Mouse (Mus musculus) midbrain, embryonic 12.5 days (tissue): ENCODE measurements around the gene Usp53. TPM values are rescaled to one million over a fixed set of nuclear protein-coding genes. Genes with fewer than 3 reads are reported as not detected.
A peak's percentile ranks its signal among the peaks of the same experiment; 100 is the strongest.
"Not testable (repeated sequence)": the region's sequence is repeated elsewhere in the genome, so short reads cannot be mapped to it uniquely, and the experiment has no call there.

Experiments
- ATAC-seq: fragments of 200-750 bp; cut with Nextera tagmentation; 2 replicates; pipeline ENCODE4 v1.8.0; 2017; ENCODE audit warnings: low read depth, moderate TSS enrichment, moderate library complexity; ENCODE audit not compliant: low FRiP score
- H3K27ac ChIP-seq: fragments of 300-500 bp; sonication (generic); replicated peaks from 2 replicates; pipeline ENCODE4 v1.5.1; 2016; ENCODE audit warnings: mild to moderate bottlenecking
- H3K27me3 ChIP-seq: fragments of 300-500 bp; sonication (generic); 2 replicates; pipeline ENCODE4 v1.6.1; 2016; ENCODE audit warnings: mild to moderate bottlenecking
- H3K36me3 ChIP-seq: fragments of 300-500 bp; sonication (generic); 2 replicates; pipeline ENCODE4 v1.6.1; 2016
- H3K4me1 ChIP-seq: fragments of 300-500 bp; sonication (generic); 2 replicates; pipeline ENCODE4 v1.6.1; 2016
- H3K4me2 ChIP-seq: fragments of 300-500 bp; sonication (generic); replicated peaks from 2 replicates; pipeline ENCODE4 v1.6.1; 2016; ENCODE audit warnings: mild to moderate bottlenecking, moderate library complexity
- H3K4me3 ChIP-seq: fragments of 300-500 bp; sonication (generic); 2 replicates; pipeline ENCODE4 v1.5.1; 2016; ENCODE audit warnings: mild to moderate bottlenecking
- H3K9ac ChIP-seq: fragments of 300-500 bp; sonication (generic); replicated peaks from 2 replicates; pipeline ENCODE4 v1.6.1; 2016; ENCODE audit warnings: mild to moderate bottlenecking, moderate library complexity
- H3K9me3 ChIP-seq: fragments of 300-500 bp; sonication (generic); 2 replicates; pipeline ENCODE4 v1.6.1; 2016; ENCODE audit warnings: mild to moderate bottlenecking
- WGBS: fragments of 180-500 bp; shearing (Covaris S2); methylation state at CpG from one replicate; pipeline ENCODE4 v1.1.7; 2016; 5-methylcytosine and 5-hydroxymethylcytosine counted together
- polyA plus RNA-seq: library from polyadenylated mRNA; unstranded; fragments of >200 nt; fragmentation: Nextera tagmentation; extraction: Ambion mirVana; gene quantifications from 2 replicates; pipeline ENCODE4 v1.2.1, GENCODE M21; 2016

Gene Usp53
- polyA plus RNA-seq, 1 experiment from 2014 or later, result 5.1 TPM

GRCm38 (mm10) chr3:122937176-122937575, 47.1 kb downstream of the Usp53 start:
- not testable (repeated sequence) for H3K4me1 ChIP-seq, ATAC-seq, H3K9me3 ChIP-seq, H3K36me3 ChIP-seq, H3K4me3 ChIP-seq, H3K9ac ChIP-seq, H3K4me2 ChIP-seq, H3K27ac ChIP-seq, H3K27me3 ChIP-seq
- WGBS, result 79% methylated on average over 13 of the region's 13 CpGs

GRCm38 (mm10) chr3:122932466-122932865, 51.8 kb downstream of the Usp53 start:
- H3K36me3 ChIP-seq, result peaks cover 4% of the 10 kb centered on the region; the same call in 1 of the 2 replicates
- no peak overlapping the region for H3K4me3 ChIP-seq
- H3K4me2 ChIP-seq, result no peak overlapping the region
- H3K9ac ChIP-seq, result no peak overlapping the region
- no peak for ATAC-seq
- WGBS, result 96% methylated on average over 1 of the region's 1 CpGs
- H3K4me1 ChIP-seq, result no peaks in the 10 kb centered on the region
- H3K27ac ChIP-seq, result no peak overlapping the region
- H3K9me3 ChIP-seq, result no peaks in the 10 kb centered on the region
- no peaks in the 10 kb centered on the region for H3K27me3 ChIP-seq

GRCm38 (mm10) chr3:122929723-122930122, 54.6 kb downstream of the Usp53 start:
- peaks cover 10% of the 10 kb centered on the region for H3K4me1 ChIP-seq
- no peaks in the 10 kb centered on the region for H3K9me3 ChIP-seq
- H3K4me3 ChIP-seq, result no peak overlapping the region
- H3K27ac ChIP-seq, result no peak overlapping the region
- no peak overlapping the region for H3K4me2 ChIP-seq
- H3K9ac ChIP-seq, result no peak overlapping the region
- 96% methylated on average over 6 of the region's 6 CpGs for WGBS
- no peaks in the 10 kb centered on the region for H3K27me3 ChIP-seq
- ATAC-seq, result no peak
- peaks cover 13% of the 10 kb centered on the region; the same call in 1 of the 2 replicates for H3K36me3 ChIP-seq

- peak within 1 kb of the TSS; percentile 61 for H3K4me2 ChIP-seq
- peaks cover 11% of the 10 kb centered on the region; the same call in 1 of the 2 replicates for H3K36me3 ChIP-seq
- ATAC-seq, result peak; percentile 99
- H3K27ac ChIP-seq, result peak within 1 kb of the TSS; percentile 72
- H3K4me3 ChIP-seq, result peak within 1 kb of the TSS; percentile 58
- H3K9ac ChIP-seq, result peak within 1 kb of the TSS; percentile 65
- peaks cover 10% of the 10 kb centered on the region for H3K4me1 ChIP-seq
- under 1% methylated on average over 65 of the region's 68 CpGs for WGBS
- no peaks in the 10 kb centered on the region for H3K9me3 ChIP-seq
- H3K27me3 ChIP-seq, result no peaks in the 10 kb centered on the region
Measured at GRCm38 (mm10) chr3:122924009-122924914, 60.0 kb downstream of the Usp53 start, which contains the start of gene 1810037I17Rik. Gene 1810037I17Rik (plus strand): TSS chr3:122924203.

GRCm38 (mm10) chr3:122923147-122923546, 61.2 kb downstream of the Usp53 start:
- H3K9ac ChIP-seq, result no peak overlapping the region
- no peaks in the 10 kb centered on the region for H3K9me3 ChIP-seq
- H3K4me1 ChIP-seq, result peaks cover 10% of the 10 kb centered on the region
- 70% methylated on average over 7 of the region's 7 CpGs for WGBS
- peaks cover 11% of the 10 kb centered on the region; the same call in 1 of the 2 replicates for H3K36me3 ChIP-seq
- peak overlapping the region; percentile 61 for H3K4me2 ChIP-seq
- ATAC-seq, result no peak
- no peak overlapping the region for H3K27ac ChIP-seq
- no peaks in the 10 kb centered on the region for H3K27me3 ChIP-seq
- no peak overlapping the region for H3K4me3 ChIP-seq

GRCm38 (mm10) chr3:122921676-122922527, 62.4 kb downstream of the Usp53 start:
- H3K27me3 ChIP-seq, result no peaks in the 10 kb centered on the region
- 83% methylated on average over 8 of the region's 8 CpGs for WGBS
- H3K4me1 ChIP-seq, result peaks cover 10% of the 10 kb centered on the region
- H3K4me3 ChIP-seq, result no peak overlapping the region
- no peak for ATAC-seq
- no peak overlapping the region for H3K27ac ChIP-seq
- no peak overlapping the region for H3K9ac ChIP-seq
- no peak overlapping the region for H3K4me2 ChIP-seq
- peaks cover 3% of the 10 kb centered on the region; the same call in 1 of the 2 replicates for H3K36me3 ChIP-seq
- H3K9me3 ChIP-seq, result no peaks in the 10 kb centered on the region

- Histone ChIP-seq H3K4me2 (no peak overlapping the region), H3K27me3 (no peaks in the 10 kb centered on the region), H3K9me3 (no peaks in the 10 kb centered on the region), H3K36me3 (no peaks in the 10 kb centered on the region), H3K4me3 (no peak overlapping the region), H3K27ac (no peak overlapping the region), H3K9ac (no peak overlapping the region), H3K4me1 (peaks cover 5% of the 10 kb centered on the region; the same call in 1 of the 2 replicates)
- ATAC-seq, result no peak
- WGBS, result 65% methylated on average over 8 of the region's 8 CpGs
Measured at GRCm38 (mm10) chr3:122920572-122921435, 63.5 kb downstream of the Usp53 start.

- H3K4me2 ChIP-seq, result no peak within 1 kb of the TSS
- no peak within 1 kb of the TSS for H3K9ac ChIP-seq
- ATAC-seq, result no peak
- H3K9me3 ChIP-seq, result no peaks in the 10 kb centered on the region
- no peaks in the 10 kb centered on the region for H3K27me3 ChIP-seq
- no peak within 1 kb of the TSS for H3K4me3 ChIP-seq
- H3K36me3 ChIP-seq, result no peaks in the 10 kb centered on the region
- no peaks in the 10 kb centered on the region for H3K4me1 ChIP-seq
- 77% methylated on average over 8 of the region's 8 CpGs for WGBS
- H3K27ac ChIP-seq, result no peak within 1 kb of the TSS
Measured at GRCm38 (mm10) chr3:122919260-122919659, 65.0 kb downstream of the Usp53 start, which contains the start of gene Gm10959. Gene Gm10959 (minus strand): TSS chr3:122919360.

- Histone ChIP-seq H3K9me3 (no peaks in the 10 kb centered on the region), H3K4me3 (no peak overlapping the region), H3K4me2 (no peak overlapping the region), H3K27me3 (no peaks in the 10 kb centered on the region), H3K9ac (no peak overlapping the region), H3K36me3 (no peaks in the 10 kb centered on the region), H3K27ac (no peak overlapping the region), H3K4me1 (no peaks in the 10 kb centered on the region)
- no peak for ATAC-seq
- 64% methylated on average over 2 of the region's 2 CpGs for WGBS
Measured at GRCm38 (mm10) chr3:122918672-122919071, 65.6 kb downstream of the Usp53 start.

- Histone ChIP-seq H3K4me1 (no peaks in the 10 kb centered on the region), H3K9me3 (no peaks in the 10 kb centered on the region), H3K36me3 (no peaks in the 10 kb centered on the region), H3K27ac (no peak overlapping the region), H3K9ac (no peak overlapping the region), H3K27me3 (no peaks in the 10 kb centered on the region), H3K4me3 (no peak overlapping the region), H3K4me2 (no peak overlapping the region)
- WGBS, result 89% methylated on average over 6 of the region's 6 CpGs
- ATAC-seq, result no peak
Measured at GRCm38 (mm10) chr3:122916191-122916680, 68.1 kb downstream of the Usp53 start.

- WGBS, result 87% methylated on average over 5 of the region's 5 CpGs
- Histone ChIP-seq H3K9me3 (no peaks in the 10 kb centered on the region), H3K27me3 (no peaks in the 10 kb centered on the region), H3K4me3 (no peak overlapping the region), H3K4me1 (no peaks in the 10 kb centered on the region), H3K27ac (no peak overlapping the region), H3K36me3 (no peaks in the 10 kb centered on the region), H3K9ac (no peak overlapping the region), H3K4me2 (no peak overlapping the region)
- ATAC-seq, result no peak
Measured at GRCm38 (mm10) chr3:122915493-122915892, 68.8 kb downstream of the Usp53 start.
